Mouse (Mus musculus): Measurements from ENCODE around the gene Gm10521. TPM values are rescaled to one million over a fixed set of nuclear protein-coding genes. Genes with fewer than 3 reads are reported as not detected.
"Not testable (repeated sequence)": the region's sequence is repeated elsewhere in the genome, so short reads cannot be mapped to it uniquely, and the experiment has no call there.

The Gm10521 gene
- total RNA-seq (2022) = not detected

GRCm38 (mm10) chr1:171895364-171895763 lies at the start of gene Gm10521:
TSS of gene Gm10521 (plus strand) at chr1:171895664.
- not testable (repeated sequence) for DNase-seq (ENCODE audit: low spot score in 2 of 2)

- DNase-seq (ENCODE audit: low spot score in 2 of 2) = no peak
These were observed 47.3 kb upstream of the Gm10521 start for GRCm38 (mm10) chr1:171848201-171848600.

GRCm38 (mm10) chr1:171848757-171849156 lies 46.7 kb upstream of the Gm10521 start:
- DNase-seq (ENCODE audit: low spot score in 2 of 2) = no peak

GRCm38 (mm10) chr1:171849454-171849853 lies 46.0 kb upstream of the Gm10521 start:
- DNase-seq (ENCODE audit: low spot score in 2 of 2) = no peak

- DNase-seq (ENCODE audit: low spot score in 2 of 2) = no peak
These were observed 30.0 kb upstream of the Gm10521 start for GRCm38 (mm10) chr1:171865467-171865866.

- no peak for DNase-seq (ENCODE audit: low spot score in 2 of 2)
These were observed 8.5 kb upstream of the Gm10521 start for GRCm38 (mm10) chr1:171886989-171887388.

- DNase-seq (ENCODE audit: low spot score in 2 of 2) = no peak
These were observed 8.5 kb downstream of the Gm10521 start for GRCm38 (mm10) chr1:171904011-171904410.

- DNase-seq (ENCODE audit: low spot score in 2 of 2) = no peak
These were observed 20.4 kb downstream of the Gm10521 start for GRCm38 (mm10) chr1:171915638-171916458.

GRCm38 (mm10) chr1:171917305-171918039 lies 22.0 kb downstream of the Gm10521 start, which contains the start of gene Slamf6:
TSS of gene Slamf6 (plus strand) at chr1:171917515.
- DNase-seq (ENCODE audit: low spot score in 2 of 2) = no peak

- no peak for DNase-seq (ENCODE audit: low spot score in 2 of 2)
These were observed 22.9 kb downstream of the Gm10521 start for GRCm38 (mm10) chr1:171918136-171918920.

GRCm38 (mm10) chr1:171919193-171919592 lies 23.7 kb downstream of the Gm10521 start:
- no peak for DNase-seq (ENCODE audit: low spot score in 2 of 2)

GRCm38 (mm10) chr1:171919901-171920510 lies 24.5 kb downstream of the Gm10521 start:
- no peak for DNase-seq (ENCODE audit: low spot score in 2 of 2)

- DNase-seq (ENCODE audit: low spot score in 2 of 2) = no peak
These were observed 25.6 kb downstream of the Gm10521 start for GRCm38 (mm10) chr1:171920989-171921621.

GRCm38 (mm10) chr1:171921641-171922040 lies 26.2 kb downstream of the Gm10521 start:
- no peak for DNase-seq (ENCODE audit: low spot score in 2 of 2)

GRCm38 (mm10) chr1:171922844-171923243 lies 27.4 kb downstream of the Gm10521 start:
- DNase-seq (ENCODE audit: low spot score in 2 of 2) = no peak

GRCm38 (mm10) chr1:171924900-171925299 lies 29.4 kb downstream of the Gm10521 start:
- no peak for DNase-seq (ENCODE audit: low spot score in 2 of 2)

- no peak for DNase-seq (ENCODE audit: low spot score in 2 of 2)
These were observed 38.4 kb downstream of the Gm10521 start for GRCm38 (mm10) chr1:171933851-171934250.

GRCm38 (mm10) chr1:171938952-171939948 lies 43.8 kb downstream of the Gm10521 start:
- DNase-seq (ENCODE audit: low spot score in 2 of 2) = no peak

GRCm38 (mm10) chr1:171940626-171941025 lies 45.2 kb downstream of the Gm10521 start:
- DNase-seq (ENCODE audit: low spot score in 2 of 2) = no peak
